Mouse (Mus musculus) bone marrow, adult 2 months (tissue): ENCODE measurements around the gene Map3k5.

Experiments
- CTCF ChIP-seq: fragments of 200-500 bp; IDR thresholded peaks from 2 replicates; pipeline ENCODE4 v1.5.1; 2011; ENCODE audit warnings: low read length, control low read depth; ENCODE audit not compliant: control insufficient read depth, insufficient read depth
- POLR2A ChIP-seq: fragments of 200-500 bp; IDR thresholded peaks from 2 replicates; pipeline ENCODE4 v1.6.1; 2011; ENCODE audit warnings: low read depth, mild to moderate bottlenecking, control low read depth, low read length, borderline replicate concordance; ENCODE audit not compliant: control insufficient read depth

- no peak for TF ChIP-seq CTCF
- TF ChIP-seq POLR2A = no peak
These were observed 22.5 kb downstream of the Map3k5 start for GRCm38 (mm10) chr10:19956745-19957144.
